Mouse (Mus musculus): ENCODE results near the gene Dab1. TPM values are rescaled to one million over a fixed set of nuclear protein-coding genes. Genes with fewer than 3 reads are reported as not detected.

Dab1 gene
- total and polyA plus RNA-seq, 3 experiments, result not detected

- Histone ChIP-seq H3K36me3 (ENCODE audit: control insufficient read depth in 1 of 2, insufficient read depth in 2 of 2, low read length in 2 of 2) (no peaks in the 10 kb centered on the region), H3K4me3 (ENCODE audit: control insufficient read depth in 1 of 2, insufficient read depth in 1 of 2, low read depth in 2 of 2, low read length in 2 of 2) (no peak overlapping the region), H3K4me1 (ENCODE audit: control insufficient read depth in 1 of 2, insufficient read depth in 2 of 2, low read length in 2 of 2) (no peaks in the 10 kb centered on the region), H3K9ac (ENCODE audit: control insufficient read depth, low read depth, low read length, poor library complexity, severe bottlenecking) (no peak overlapping the region), H3K9me3 (replicated peaks; ENCODE audit: insufficient read depth, low read length) (no peaks in the 10 kb centered on the region), H3K79me2 (ENCODE audit: control insufficient read depth, insufficient read depth, low read length, poor library complexity) (no peaks in the 10 kb centered on the region), H3K27ac (ENCODE audit: control insufficient read depth, low read depth, low read length) (no peak overlapping the region), H3K27me3 (ENCODE audit: control insufficient read depth in 1 of 2, insufficient read depth in 2 of 2, low read length in 2 of 2) (no peaks in the 10 kb centered on the region)
- TF ChIP-seq ZC3H11A (IDR thresholded peaks at IDR 0.05; ENCODE audit: low read depth, low read length) (no peak), TCF12 (IDR thresholded peaks at IDR 0.05; ENCODE audit: low read depth, low read length) (no peak), JUND (IDR thresholded peaks at IDR 0.05; ENCODE audit: low read depth, low read length) (no peak), MXI1 (IDR thresholded peaks at IDR 0.05; ENCODE audit: low read depth, low read length) (no peak), MEF2A (IDR thresholded peaks at IDR 0.05; ENCODE audit: extremely low read depth, insufficient replicate concordance, low read depth, low read length, poor library complexity, severe bottlenecking) (no peak), POLR2AphosphoS5 (IDR thresholded peaks at IDR 0.05; ENCODE audit: borderline replicate concordance, low read depth, low read length) (no peak), CHD1 (IDR thresholded peaks at IDR 0.05; ENCODE audit: low read depth, low read length) (no peak), GABPA (IDR thresholded peaks at IDR 0.05; ENCODE audit: low read depth, low read length) (no peak), POLR2A (IDR thresholded peaks at IDR 0.05; ENCODE audit: control insufficient read depth in 1 of 2, insufficient read depth in 1 of 2, low read depth in 1 of 2, low read length in 2 of 2, poor library complexity in 1 of 2) (no peak), HCFC1 (IDR thresholded peaks at IDR 0.05; ENCODE audit: low read depth, low read length) (no peak), MAZ (IDR thresholded peaks at IDR 0.05; ENCODE audit: low read depth, low read length) (no peak), BHLHE40 (IDR thresholded peaks at IDR 0.05; ENCODE audit: borderline replicate concordance, low read depth, low read length) (no peak), MAX (IDR thresholded peaks at IDR 0.05; ENCODE audit: low read length) (no peak), ELF1 (IDR thresholded peaks at IDR 0.05; ENCODE audit: low read depth, low read length) (no peak), KAT2A (conservative IDR thresholded peaks at IDR 0.05; ENCODE audit: low read depth, low read length) (no peak), NRF1 (IDR thresholded peaks at IDR 0.05; ENCODE audit: insufficient read depth, low read depth, low read length, poor library complexity, severe bottlenecking) (no peak)
- DNase-seq (ENCODE audit: low read depth, low spot score), result no peak
These were observed 392.5 kb downstream of the Dab1 start for GRCm38 (mm10) chr4:104011683-104012082.

- TF ChIP-seq NELFE (IDR thresholded peaks at IDR 0.05; ENCODE audit: low read depth, low read length), result no peak
- no peak for TF ChIP-seq ZMIZ1 (IDR thresholded peaks at IDR 0.05; ENCODE audit: low read depth, low read length)
- TF ChIP-seq E2F4 (IDR thresholded peaks at IDR 0.05; ENCODE audit: borderline replicate concordance, low read depth, low read length), result no peak
- no peak for TF ChIP-seq TCF12 (IDR thresholded peaks at IDR 0.05; ENCODE audit: low read depth, low read length)
- TF ChIP-seq POLR2AphosphoS2 (IDR thresholded peaks at IDR 0.05; ENCODE audit: low read length), result no peak
- no peak for TF ChIP-seq ZNF384 (IDR thresholded peaks at IDR 0.05; ENCODE audit: low read depth, low read length)
- no peak for TF ChIP-seq KAT2A (conservative IDR thresholded peaks at IDR 0.05; ENCODE audit: low read depth, low read length)
- no peak for TF ChIP-seq HCFC1 (IDR thresholded peaks at IDR 0.05; ENCODE audit: low read depth, low read length)
- no peak for TF ChIP-seq RAD21 (IDR thresholded peaks at IDR 0.05; ENCODE audit: low read depth, low read length)
- no peak for TF ChIP-seq CHD2 (IDR thresholded peaks at IDR 0.05; ENCODE audit: low read length)
- TF ChIP-seq NRF1 (IDR thresholded peaks at IDR 0.05; ENCODE audit: insufficient read depth, low read depth, low read length, poor library complexity, severe bottlenecking), result no peak
- H3K4me1 ChIP-seq (ENCODE audit: control insufficient read depth in 1 of 2, insufficient read depth in 2 of 2, low read length in 2 of 2), result no peaks in the 10 kb centered on the region
- no peak overlapping the region for H3K4me3 ChIP-seq (ENCODE audit: control insufficient read depth in 1 of 2, insufficient read depth in 1 of 2, low read depth in 2 of 2, low read length in 2 of 2)
- no peaks in the 10 kb centered on the region for H3K9me3 ChIP-seq (replicated peaks; ENCODE audit: insufficient read depth, low read length)
- no peak for DNase-seq (ENCODE audit: low read depth, low spot score)
- H3K79me2 ChIP-seq (ENCODE audit: control insufficient read depth, insufficient read depth, low read length, poor library complexity), result no peaks in the 10 kb centered on the region
- no peak overlapping the region for H3K9ac ChIP-seq (ENCODE audit: control insufficient read depth, low read depth, low read length, poor library complexity, severe bottlenecking)
- H3K27ac ChIP-seq (ENCODE audit: control insufficient read depth, low read depth, low read length), result no peak overlapping the region
- H3K27me3 ChIP-seq (ENCODE audit: control insufficient read depth in 1 of 2, insufficient read depth in 2 of 2, low read length in 2 of 2), result no peaks in the 10 kb centered on the region
- H3K36me3 ChIP-seq (ENCODE audit: control insufficient read depth in 1 of 2, insufficient read depth in 2 of 2, low read length in 2 of 2), result no peaks in the 10 kb centered on the region
These were observed 393.0 kb downstream of the Dab1 start for GRCm38 (mm10) chr4:104012150-104012549.

Data from MEL (cell line).